In genomic region chr3:99113266-99113837, GRCm38 (mm10) we compare ENCODE assay signal across 17 mouse cellular contexts.
"Had no signal": no experiment of that assay in that cellular context is flagged by ENCODE, and none has a peak within 500 bp of the region (broad histone marks: within the 10 kb centered on the region; RNA-seq: fewer than 3 reads in every experiment).

No protein-coding gene starts in this region.

- H3K4me1 ChIP-seq: lung, embryonic 15.5 days; stomach, embryonic 15.5 days had no signal

- DNase-seq: kidney, adult 2 months; kidney, postnatal 25 days; layer of hippocampus, adult 9-11 months; lung, adult 18-20 months; lung, postnatal 10 days; lung, postnatal 36 days; midbrain, embryonic 14.5 days; right cerebral cortex, postnatal 14 days; right cerebral cortex, postnatal 4 days; thymus, postnatal 25 days had no signal

- H3K9ac ChIP-seq: liver, embryonic 14.5 days; lung, embryonic 15.5 days; stomach, embryonic 15.5 days had no signal

- H3K4me3 ChIP-seq: layer of hippocampus, adult 2 months; lung, embryonic 15.5 days; stomach, embryonic 15.5 days had no signal

- H3K4me2 ChIP-seq: liver, embryonic 11.5 days; lung, embryonic 15.5 days; midbrain, embryonic 11.5 days; stomach, embryonic 15.5 days had no signal

- H3K9me3 ChIP-seq: lung, embryonic 15.5 days; stomach, embryonic 15.5 days had no signal

- H3K27me3 ChIP-seq: lung, embryonic 15.5 days; stomach, embryonic 15.5 days had no signal

- H3K27ac ChIP-seq: kidney, postnatal 0 days; layer of hippocampus, adult 2 months; liver, embryonic 14.5 days; lung, embryonic 15.5 days; stomach, embryonic 15.5 days had no signal

- H3K36me3 ChIP-seq: lung, embryonic 15.5 days; stomach, embryonic 15.5 days had no signal
